Mouse (Mus musculus) lung, adult 2 months (tissue): ENCODE data around the gene Celf5. TPM values are rescaled to one million over a fixed set of nuclear protein-coding genes. Genes with fewer than 3 reads are reported as not detected.

Source experiments
- DNase-seq: peaks from one replicate; pipeline ENCODE4 v3.0.0; 2022
- H3K4me1 ChIP-seq: fragments of 200-500 bp; 2 replicates; pipeline ENCODE4 v1.6.1; 2011; ENCODE audit warnings: low read length; ENCODE audit not compliant: control insufficient read depth, insufficient read depth
- H3K4me3 ChIP-seq: fragments of 200-500 bp; replicated peaks from 2 replicates; pipeline ENCODE3; 2011; ENCODE audit warnings: low read depth, mild to moderate bottlenecking, control low read depth, low read length; ENCODE audit errors: extremely low read depth
- CTCF ChIP-seq: fragments of 200-500 bp; IDR thresholded peaks from 2 replicates; pipeline ENCODE4 v1.5.1; 2011; ENCODE audit warnings: mild to moderate bottlenecking, low read length, control low read depth; ENCODE audit not compliant: insufficient read depth
- POLR2A ChIP-seq: fragments of 200-500 bp; IDR thresholded peaks from 2 replicates; pipeline ENCODE4 v1.6.1; 2011; ENCODE audit warnings: low read depth, mild to moderate bottlenecking, control low read depth, low read length, borderline replicate concordance; ENCODE audit errors: extremely low read depth
- WGBS: fragments of 180-500 bp; shearing (Covaris S2); methylation state at CpG from one replicate; pipeline ENCODE4 v1.1.7; 2018; 5-methylcytosine and 5-hydroxymethylcytosine counted together
- polyA plus RNA-seq: library from polyadenylated mRNA; depleted of rRNA; stranded (reverse); fragments of >200 nt; gene quantifications from 2 replicates; pipeline ENCODE4 v1.2.3, GENCODE M21; 2012

Celf5 gene
- polyA plus RNA-seq, 1 experiment: 0.92 TPM

GRCm38 (mm10) chr10:81458267-81458666 lies 24.2 kb downstream of the Celf5 start:
- H3K4me1 ChIP-seq: no peaks in the 10 kb centered on the region; the same call in 1 of the 2 replicates
- TF ChIP-seq POLR2A (no peak), CTCF (no peak)
- H3K4me3 ChIP-seq: no peak overlapping the region
- no peak for DNase-seq
- 77% methylated on average over 6 of the region's 6 CpGs for WGBS

- no peaks in the 10 kb centered on the region; the same call in 1 of the 2 replicates for H3K4me1 ChIP-seq
- no peak for DNase-seq
- 81% methylated on average over 8 of the region's 8 CpGs for WGBS
- no peak overlapping the region for H3K4me3 ChIP-seq
- no peak for TF ChIP-seq CTCF
- no peak for TF ChIP-seq POLR2A
Observed at GRCm38 (mm10) chr10:81457624-81458023, 24.9 kb downstream of the Celf5 start.

GRCm38 (mm10) chr10:81456983-81457563 lies 25.4 kb downstream of the Celf5 start:
- DNase-seq: no peak
- WGBS: 30% methylated on average over 12 of the region's 12 CpGs
- TF ChIP-seq POLR2A (no peak), CTCF (no peak)
- Histone ChIP-seq H3K4me3 (no peak overlapping the region), H3K4me1 (no peaks in the 10 kb centered on the region; the same call in 1 of the 2 replicates)

GRCm38 (mm10) chr10:81455181-81455895 lies 27.2 kb downstream of the Celf5 start, which contains the start of gene Nfic:
Gene Nfic, minus strand, starts transcription at chr10:81455635.
- 55% methylated on average over 28 of the region's 28 CpGs for WGBS
- H3K4me1 ChIP-seq: no peaks in the 10 kb centered on the region
- no peak within 1 kb of the TSS for H3K4me3 ChIP-seq
- TF ChIP-seq CTCF (no peak), POLR2A (no peak)
- no peak for DNase-seq

- no peak for DNase-seq
- TF ChIP-seq POLR2A: no peak
- no peak for TF ChIP-seq CTCF
- WGBS: 70% methylated on average over 2 of the region's 2 CpGs
- Histone ChIP-seq H3K4me1 (no peaks in the 10 kb centered on the region), H3K4me3 (no peak overlapping the region)
Observed at GRCm38 (mm10) chr10:81454106-81454505, 28.4 kb downstream of the Celf5 start.

GRCm38 (mm10) chr10:81452947-81453288 lies 29.6 kb downstream of the Celf5 start:
- WGBS: 5% methylated on average over 14 of the region's 14 CpGs
- TF ChIP-seq POLR2A: no peak
- TF ChIP-seq CTCF: no peak
- Histone ChIP-seq H3K4me1 (no peaks in the 10 kb centered on the region), H3K4me3 (no peak overlapping the region)
- no peak for DNase-seq

GRCm38 (mm10) chr10:81452237-81452946 lies 30.1 kb downstream of the Celf5 start:
- WGBS: 7% methylated on average over 36 of the region's 36 CpGs
- Histone ChIP-seq H3K4me1 (no peaks in the 10 kb centered on the region), H3K4me3 (no peak overlapping the region)
- TF ChIP-seq POLR2A: no peak
- no peak for TF ChIP-seq CTCF
- peak; percentile 25 for DNase-seq

GRCm38 (mm10) chr10:81451365-81451745 lies 31.2 kb downstream of the Celf5 start:
- 41% methylated on average over 6 of the region's 6 CpGs for WGBS
- no peak for DNase-seq
- TF ChIP-seq POLR2A (no peak), CTCF (no peak)
- Histone ChIP-seq H3K4me1 (no peaks in the 10 kb centered on the region), H3K4me3 (no peak overlapping the region)

- 53% methylated on average over 9 of the region's 9 CpGs for WGBS
- Histone ChIP-seq H3K4me3 (no peak overlapping the region), H3K4me1 (no peaks in the 10 kb centered on the region)
- DNase-seq: no peak
- TF ChIP-seq CTCF (no peak), POLR2A (no peak)
Observed at GRCm38 (mm10) chr10:81450641-81451364, 31.7 kb downstream of the Celf5 start.
